12 mouse cellular contexts compared by ENCODE assay signal in genomic region chr9:104693145-104693544, GRCm38 (mm10).
A peak's percentile ranks its signal among the peaks of the same experiment; 100 is the strongest.
DNase-seq lines count a peak whose midpoint lies in the region; ATAC-seq and TF ChIP-seq lines count a peak whose summit lies in the region.
"Had no signal": no experiment of that assay in that cellular context is flagged by ENCODE, and none has a peak within 500 bp of the region (broad histone marks: within the 10 kb centered on the region; RNA-seq: fewer than 3 reads in every experiment).

No protein-coding gene starts in this region.

- WGBS in heart, embryonic 11.5 days (ENCODE audit: insufficient replicate concordance), result 67% methylated on average over 2 of the region's 2 CpGs
- WGBS in lung, embryonic 14.5 days, result 41% methylated on average over 2 of the region's 2 CpGs

- no peaks in the 10 kb centered on the region for H3K36me3 ChIP-seq in heart, embryonic 11.5 days (ENCODE audit: control insufficient read depth, insufficient read depth, low read length)
- no peaks in the 10 kb centered on the region for H3K36me3 ChIP-seq in lung, embryonic 14.5 days (ENCODE audit: insufficient read depth)
- H3K36me3 ChIP-seq: liver, embryonic 15.5 days had no signal

- DNase-seq in heart, postnatal 10 days, result peak; percentile 1 to 19
- DNase-seq in lung, embryonic 14.5 days, result peak; percentile 80
- no peak for DNase-seq in lung, postnatal 4 days
- peak; percentile 40 for DNase-seq in adrenal gland, adult 8-10 months
- peak; percentile 90 to 94 for DNase-seq in cerebellum, postnatal 14 days
- DNase-seq: gastrocnemius, postnatal 14 days; heart, postnatal 36 days; retina, postnatal 1 day had no signal

- intact Hi-C loops in heart, postnatal 10 days (cut with DNase I), result no loop called here

- H3K4me3 ChIP-seq in heart, embryonic 11.5 days (ENCODE audit: low read depth, low read length), result no peak overlapping the region
- H3K4me3 ChIP-seq in lung, embryonic 14.5 days (ENCODE audit: low read depth, low read length), result no peak overlapping the region
- H3K4me3 ChIP-seq: erythroblast, embryonic 14.5 days; liver, embryonic 15.5 days had no signal

- H3K9ac ChIP-seq in heart, embryonic 11.5 days (ENCODE audit: low read depth, low read length), result no peak overlapping the region
- H3K9ac ChIP-seq in lung, embryonic 14.5 days, result no peak overlapping the region
- H3K9ac ChIP-seq: liver, embryonic 15.5 days had no signal

- no peak for ATAC-seq in heart, embryonic 11.5 days (replicated peaks; ENCODE audit: insufficient number of reproducible peaks, low FRiP score, low TSS enrichment)
- ATAC-seq in lung, embryonic 14.5 days (ENCODE audit: insufficient read depth), result no peak; the same call in 1 of the 2 replicates
- ATAC-seq in granulocyte monocyte progenitor cell, adult 5-6 weeks (replicated peaks; ENCODE audit: poor library complexity, severe bottlenecking), result no peak

- no peaks in the 10 kb centered on the region for H3K4me1 ChIP-seq in heart, embryonic 11.5 days (ENCODE audit: control insufficient read depth, insufficient read depth, low read length)
- H3K4me1 ChIP-seq in lung, embryonic 14.5 days (ENCODE audit: insufficient read depth), result no peaks in the 10 kb centered on the region
- H3K4me1 ChIP-seq: liver, embryonic 15.5 days had no signal

- no peak for TF ChIP-seq CTCF in lung, embryonic 14.5 days (IDR thresholded peaks at IDR 0.05; ENCODE audit: low read depth)

- no peaks in the 10 kb centered on the region for H3K9me3 ChIP-seq in heart, embryonic 11.5 days (replicated peaks; ENCODE audit: control insufficient read depth, low read length)
- no peaks in the 10 kb centered on the region for H3K9me3 ChIP-seq in lung, embryonic 14.5 days (ENCODE audit: low read depth, low read length)
- H3K9me3 ChIP-seq: liver, embryonic 15.5 days had no signal

- H3K27ac ChIP-seq in heart, embryonic 11.5 days (ENCODE audit: low read depth, low read length), result no peak overlapping the region
- no peak overlapping the region for H3K27ac ChIP-seq in lung, embryonic 14.5 days (ENCODE audit: low read depth)
- H3K27ac ChIP-seq: liver, embryonic 15.5 days had no signal

- no peaks in the 10 kb centered on the region for H3K27me3 ChIP-seq in heart, embryonic 11.5 days (ENCODE audit: control insufficient read depth, insufficient read depth, low read length)
- H3K27me3 ChIP-seq in lung, embryonic 14.5 days (ENCODE audit: insufficient read depth, low read length), result no peaks in the 10 kb centered on the region
- H3K27me3 ChIP-seq: liver, embryonic 15.5 days had no signal

- H3K4me2 ChIP-seq in heart, embryonic 11.5 days, result no peak overlapping the region
- no peak overlapping the region for H3K4me2 ChIP-seq in lung, embryonic 14.5 days
- H3K4me2 ChIP-seq: liver, embryonic 15.5 days had no signal

Comparison
In these comparisons a context has a peak if more than half of its experiments do, and no peak if none do; other contexts are left out.
1. DNase-seq: peak in heart, postnatal 10 days (2 of 2), lung, embryonic 14.5 days (single experiment), adrenal gland, adult 8-10 months (single experiment) and cerebellum, postnatal 14 days (2 of 2); none in lung, postnatal 4 days (0 of 2).